Mouse (Mus musculus): ENCODE results near the gene Mei1. TPM values are rescaled to one million over a fixed set of nuclear protein-coding genes. Genes with fewer than 3 reads are reported as not detected.

The Mei1 gene
- total and polyA plus RNA-seq, 2 experiments from 2014 or later, result 0.10 TPM

DNA sequence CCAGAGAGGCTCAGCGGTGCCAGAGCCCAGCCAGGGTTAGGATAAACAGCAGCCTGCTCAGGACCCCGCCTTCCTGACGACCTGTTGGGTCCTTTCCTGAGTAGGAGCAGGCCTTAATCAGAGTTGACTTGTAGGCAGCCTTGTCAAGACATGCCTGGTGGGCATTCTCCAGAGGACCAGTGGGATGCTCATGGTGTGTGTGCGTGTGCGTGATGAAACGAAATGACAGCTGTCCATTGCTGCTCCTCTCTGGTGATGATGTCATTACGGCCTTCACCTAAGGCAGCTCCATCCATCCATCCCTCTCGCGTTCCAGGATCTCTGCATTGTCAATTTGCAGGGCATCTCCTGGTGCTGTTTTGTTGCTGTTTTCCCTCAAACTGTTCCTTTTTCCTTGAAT is 89.7 kb downstream of the Mei1 start:
- no peak for ATAC-seq
- H3K4me3 ChIP-seq (ENCODE audit: low read depth, low read length), result no peak overlapping the region
- H3K27me3 ChIP-seq (ENCODE audit: insufficient read depth, low read length), result no peaks in the 10 kb centered on the region
- no peak overlapping the region for H3K27ac ChIP-seq (ENCODE audit: low read depth, low read length)
- H3K4me2 ChIP-seq (ENCODE audit: low read depth), result no peak overlapping the region
- 84% methylated on average over 9 of the region's 9 CpGs for WGBS
- DNase-seq, result no peak
- H3K36me3 ChIP-seq (ENCODE audit: insufficient read depth), result no peaks in the 10 kb centered on the region
- no peak overlapping the region for H3K9ac ChIP-seq
- H3K9me3 ChIP-seq (ENCODE audit: low read length), result no peaks in the 10 kb centered on the region
- TF ChIP-seq CTCF (IDR thresholded peaks at IDR 0.05; ENCODE audit: low read depth), result no peak
- no peaks in the 10 kb centered on the region for H3K4me1 ChIP-seq (ENCODE audit: insufficient read depth)

DNA sequence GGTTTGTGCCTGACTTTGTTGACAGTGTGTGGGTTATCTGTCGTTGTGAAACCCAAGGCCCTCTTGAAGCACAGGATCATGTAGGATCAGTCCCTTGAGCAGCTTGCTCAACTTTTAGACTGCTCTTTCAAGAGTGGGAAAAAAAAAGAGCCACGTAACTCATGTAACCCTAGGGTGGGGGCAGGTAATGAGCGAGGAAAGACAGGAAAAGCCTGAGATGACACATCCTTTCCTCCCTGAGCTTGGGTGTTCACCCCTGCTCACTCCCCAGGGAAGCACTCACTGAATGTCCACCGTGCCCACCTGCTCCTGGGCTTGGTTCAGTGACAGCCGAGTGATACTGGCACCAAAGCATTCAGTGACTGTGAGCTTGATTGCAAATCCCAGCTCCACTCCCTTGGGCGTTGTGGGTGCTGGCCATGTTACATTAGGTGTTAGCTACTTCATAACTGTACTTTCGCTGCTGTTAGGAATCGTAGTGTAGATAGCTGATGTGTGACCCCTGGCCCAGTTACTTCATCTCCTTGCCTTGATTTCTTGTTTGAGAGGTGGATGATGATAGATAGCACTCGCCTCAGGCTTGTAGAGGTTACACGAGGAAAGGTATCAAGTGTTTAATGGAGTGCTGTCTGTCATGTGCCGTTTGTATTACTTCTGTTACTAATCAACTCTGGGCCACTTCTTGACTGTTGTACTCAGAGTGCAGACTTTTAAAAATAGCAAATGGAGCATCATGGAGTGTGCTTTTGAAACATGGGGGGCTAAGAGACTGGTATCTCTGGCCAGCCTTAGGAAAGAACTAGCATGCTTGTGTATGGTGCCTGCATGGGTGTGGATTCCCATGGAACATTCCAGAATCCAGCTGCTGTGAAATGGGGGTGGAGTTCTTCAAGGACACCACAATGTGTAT is 91.2 kb downstream of the Mei1 start:
- 80% methylated on average over 11 of the region's 11 CpGs for WGBS
- TF ChIP-seq CTCF (IDR thresholded peaks at IDR 0.05; ENCODE audit: low read depth), result no peak

DNA sequence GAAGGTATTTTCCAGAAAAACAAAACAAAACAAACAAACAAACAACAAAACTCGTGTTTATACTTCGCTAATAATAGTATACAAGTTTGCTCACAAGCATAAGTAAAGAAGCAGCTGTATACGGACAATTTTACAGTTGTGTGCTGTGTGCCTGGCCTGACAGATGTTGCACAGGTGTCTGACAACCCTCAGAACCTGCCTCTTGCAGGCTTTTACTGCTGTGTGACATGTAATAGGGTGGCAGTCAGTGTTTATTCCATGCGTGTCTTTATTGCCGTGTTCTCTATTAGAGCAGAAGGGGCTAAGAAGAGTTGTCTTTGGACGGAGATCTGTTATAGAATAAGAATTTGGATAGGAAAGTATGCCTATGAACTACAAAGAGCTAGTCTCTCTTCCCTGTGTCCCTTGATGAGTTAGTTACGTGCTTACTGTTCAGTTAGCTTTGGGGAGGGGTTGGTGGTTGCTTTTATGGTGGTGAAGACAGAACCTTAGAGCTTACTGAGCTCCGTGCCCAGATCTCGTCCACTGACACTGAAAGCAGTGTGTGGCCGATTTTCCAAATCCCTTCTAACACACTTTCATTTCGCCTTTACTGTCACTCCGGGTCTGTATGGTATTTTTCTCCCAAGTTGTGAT is 92.3 kb downstream of the Mei1 start:
- TF ChIP-seq CTCF (IDR thresholded peaks at IDR 0.05; ENCODE audit: low read depth), result no peak
- DNase-seq (no peak), ATAC-seq (no peak)
- no peak overlapping the region for H3K4me2 ChIP-seq (ENCODE audit: low read depth)
- H3K9me3 ChIP-seq (ENCODE audit: low read length), result no peaks in the 10 kb centered on the region
- no peak overlapping the region for H3K9ac ChIP-seq
- no peaks in the 10 kb centered on the region for H3K4me1 ChIP-seq (ENCODE audit: insufficient read depth)
- no peak overlapping the region for H3K27ac ChIP-seq (ENCODE audit: low read depth, low read length)
- H3K36me3 ChIP-seq (ENCODE audit: insufficient read depth), result no peaks in the 10 kb centered on the region
- no peaks in the 10 kb centered on the region for H3K27me3 ChIP-seq (ENCODE audit: insufficient read depth, low read length)
- 83% methylated on average over 12 of the region's 12 CpGs for WGBS
- H3K4me3 ChIP-seq (ENCODE audit: low read depth, low read length), result no peak overlapping the region

More for the DNA sequence above, 91.2 kb downstream of the Mei1 start:
- Histone ChIP-seq H3K4me1 (ENCODE audit: insufficient read depth) (no peaks in the 10 kb centered on the region), H3K9me3 (ENCODE audit: low read length) (no peaks in the 10 kb centered on the region), H3K4me2 (ENCODE audit: low read depth) (no peak overlapping the region), H3K9ac (no peak overlapping the region), H3K27me3 (ENCODE audit: insufficient read depth, low read length) (no peaks in the 10 kb centered on the region), H3K36me3 (ENCODE audit: insufficient read depth) (no peaks in the 10 kb centered on the region), H3K4me3 (ENCODE audit: low read depth, low read length) (no peak overlapping the region), H3K27ac (ENCODE audit: low read depth, low read length) (no peak overlapping the region)
- DNase-seq (no peak), ATAC-seq (no peak)

DNA sequence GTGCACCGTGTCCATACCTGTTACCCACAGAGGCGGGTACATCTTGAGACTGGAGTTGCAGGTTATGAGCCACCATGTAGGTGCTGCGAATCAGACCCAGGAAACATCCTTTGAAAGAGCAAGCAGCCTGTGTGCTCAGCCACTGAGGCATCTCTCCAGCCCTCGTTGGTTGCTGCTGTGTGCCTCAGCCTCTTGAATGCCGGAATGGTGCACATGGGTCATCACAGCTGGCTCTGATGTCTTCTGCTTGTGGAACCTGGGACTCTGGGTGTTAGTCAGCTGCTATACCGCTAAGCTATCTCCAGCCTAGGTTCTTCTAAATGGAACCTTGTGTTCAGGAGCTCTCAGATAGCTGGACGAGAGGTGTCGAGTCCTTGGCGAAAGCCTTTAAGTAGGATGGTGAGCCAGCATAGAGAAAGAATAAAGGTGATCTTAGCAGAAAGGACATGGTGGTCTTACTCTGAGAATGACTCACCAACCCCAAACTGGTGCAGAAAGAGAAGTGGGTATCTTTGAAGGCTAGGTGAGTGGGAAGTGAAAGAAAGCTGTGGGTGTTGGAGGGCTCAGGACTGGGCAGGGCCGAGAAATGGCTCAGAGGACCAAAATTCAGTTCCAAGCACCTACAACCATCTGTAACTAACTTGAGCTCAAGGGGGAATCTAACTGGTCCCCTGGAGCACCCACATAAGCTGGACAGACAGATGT is 93.7 kb downstream of the Mei1 start:
- no peaks in the 10 kb centered on the region for H3K27me3 ChIP-seq (ENCODE audit: insufficient read depth, low read length)
- no peak for DNase-seq
- H3K4me3 ChIP-seq (ENCODE audit: low read depth, low read length), result no peak overlapping the region
- no peaks in the 10 kb centered on the region for H3K36me3 ChIP-seq (ENCODE audit: insufficient read depth)
- H3K27ac ChIP-seq (ENCODE audit: low read depth, low read length), result no peak overlapping the region
- H3K4me1 ChIP-seq (ENCODE audit: insufficient read depth), result no peaks in the 10 kb centered on the region
- no peak overlapping the region for H3K4me2 ChIP-seq (ENCODE audit: low read depth)
- no peak for ATAC-seq
- no peak for TF ChIP-seq CTCF (IDR thresholded peaks at IDR 0.05; ENCODE audit: low read depth)
- no peak overlapping the region for H3K9ac ChIP-seq
- WGBS, result 83% methylated on average over 10 of the region's 10 CpGs
- H3K9me3 ChIP-seq (ENCODE audit: low read length), result no peaks in the 10 kb centered on the region

DNA sequence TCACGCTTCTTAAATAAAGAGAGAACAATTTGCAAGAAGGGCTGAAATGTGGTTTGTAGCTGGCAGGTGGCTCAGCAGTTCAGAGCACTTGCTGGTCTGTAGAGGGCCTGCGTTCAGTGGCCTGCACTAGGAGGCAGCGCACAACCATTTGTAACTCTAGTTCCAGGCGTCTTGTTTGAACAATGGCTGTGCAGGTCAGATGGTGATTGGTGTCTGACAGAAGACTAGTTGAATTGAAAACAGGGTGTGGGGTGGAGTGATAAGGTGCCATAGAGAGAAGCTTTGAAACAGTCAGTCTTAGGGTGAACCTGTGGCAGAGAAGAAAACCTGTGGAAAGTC is 94.2 kb downstream of the Mei1 start:
- no peak overlapping the region for H3K4me2 ChIP-seq (ENCODE audit: low read depth)
- no peak for DNase-seq
- H3K9me3 ChIP-seq (ENCODE audit: low read length), result no peaks in the 10 kb centered on the region
- H3K36me3 ChIP-seq (ENCODE audit: insufficient read depth), result no peaks in the 10 kb centered on the region
- no peak for TF ChIP-seq CTCF (IDR thresholded peaks at IDR 0.05; ENCODE audit: low read depth)
- no peak overlapping the region for H3K9ac ChIP-seq
- H3K4me1 ChIP-seq (ENCODE audit: insufficient read depth), result no peaks in the 10 kb centered on the region
- ATAC-seq, result no peak
- H3K27ac ChIP-seq (ENCODE audit: low read depth, low read length), result no peak overlapping the region
- no peak overlapping the region for H3K4me3 ChIP-seq (ENCODE audit: low read depth, low read length)
- 52% methylated on average over 4 of the region's 4 CpGs for WGBS
- H3K27me3 ChIP-seq (ENCODE audit: insufficient read depth, low read length), result no peaks in the 10 kb centered on the region

DNA sequence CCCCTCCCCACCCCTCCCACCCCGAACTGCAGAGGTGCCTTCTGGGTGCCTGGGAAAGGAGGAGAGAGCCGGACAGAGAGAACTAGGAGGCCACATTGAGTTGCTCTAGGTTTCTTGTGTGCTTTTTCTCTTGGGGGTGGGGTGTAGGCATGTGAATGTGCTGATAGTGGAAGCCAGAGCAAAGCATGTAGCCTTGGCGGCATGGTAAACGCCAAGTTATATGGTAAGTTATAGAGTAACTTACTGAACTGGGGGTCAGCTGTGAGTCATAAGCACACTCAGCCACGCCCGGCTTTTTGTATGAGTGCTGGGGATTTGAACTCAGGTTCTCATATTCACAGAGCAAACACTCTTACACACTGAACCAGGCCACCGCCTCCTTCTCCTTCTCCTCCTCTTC is 94.7 kb downstream of the Mei1 start:
- DNase-seq (no peak), ATAC-seq (no peak)
- Histone ChIP-seq H3K4me2 (ENCODE audit: low read depth) (no peak overlapping the region), H3K4me1 (ENCODE audit: insufficient read depth) (no peaks in the 10 kb centered on the region), H3K4me3 (ENCODE audit: low read depth, low read length) (no peak overlapping the region), H3K9ac (no peak overlapping the region), H3K27me3 (ENCODE audit: insufficient read depth, low read length) (no peaks in the 10 kb centered on the region), H3K9me3 (ENCODE audit: low read length) (no peaks in the 10 kb centered on the region), H3K36me3 (ENCODE audit: insufficient read depth) (no peaks in the 10 kb centered on the region), H3K27ac (ENCODE audit: low read depth, low read length) (no peak overlapping the region)
- no peak for TF ChIP-seq CTCF (IDR thresholded peaks at IDR 0.05; ENCODE audit: low read depth)
- WGBS, result 82% methylated on average over 7 of the region's 7 CpGs
